Mouse (Mus musculus): ENCODE data around the gene Vamp2.

Gene Vamp2

GRCm38 (mm10) chr11:69110319-69111046, 22.2 kb downstream of the Vamp2 start:
- in situ Hi-C loops (cut with MboI, MseI): no loop called here

GRCm38 (mm10) chr11:69111051-69111810, 22.9 kb downstream of the Vamp2 start:
- in situ Hi-C loops (cut with MboI, MseI): no loop called here

GRCm38 (mm10) chr11:69111865-69112264, 23.6 kb downstream of the Vamp2 start:
- in situ Hi-C loops (cut with MboI, MseI): no loop called here

GRCm38 (mm10) chr11:69114018-69114417, 25.7 kb downstream of the Vamp2 start:
- in situ Hi-C loops (cut with MboI, MseI): no loop called here

- in situ Hi-C loops (cut with MboI, MseI): no loop called here
Observed at GRCm38 (mm10) chr11:69114621-69115020, 26.3 kb downstream of the Vamp2 start.

GRCm38 (mm10) chr11:69116843-69117242, 28.6 kb downstream of the Vamp2 start:
- in situ Hi-C loops (cut with MboI, MseI): no loop called here

GRCm38 (mm10) chr11:69117737-69118695, 29.7 kb downstream of the Vamp2 start:
- in situ Hi-C loops (cut with MboI, MseI): no loop called here

GRCm38 (mm10) chr11:69118765-69119164, 30.5 kb downstream of the Vamp2 start:
- in situ Hi-C loops (cut with MboI, MseI): no loop called here

GRCm38 (mm10) chr11:69119446-69120155, 31.3 kb downstream of the Vamp2 start:
- in situ Hi-C loops (cut with MboI, MseI): loop anchor here (5.0 kb wide), 1 partner anchor 57 kb away; no protein-coding TSS in a partner anchor

- in situ Hi-C loops (cut with MboI, MseI): loop anchor here (5.0 kb wide), 1 partner anchor 58 kb away; no protein-coding TSS in a partner anchor
Observed at GRCm38 (mm10) chr11:69120221-69121000, 32.1 kb downstream of the Vamp2 start, which contains the start of gene Hes7. Gene Hes7, plus strand, starts transcription at chr11:69120404.

- in situ Hi-C loops (cut with MboI, MseI): loop anchor here (5.0 kb wide), 1 partner anchor 59 kb away; no protein-coding TSS in a partner anchor
Observed at GRCm38 (mm10) chr11:69121001-69121740, 32.9 kb downstream of the Vamp2 start.

- in situ Hi-C loops (cut with MboI, MseI): loop anchor here (5.0 kb wide), 1 partner anchor 60 kb away; no protein-coding TSS in a partner anchor
Observed at GRCm38 (mm10) chr11:69121741-69122335, 33.5 kb downstream of the Vamp2 start.

GRCm38 (mm10) chr11:69122336-69122951, 34.2 kb downstream of the Vamp2 start, which contains the start of gene 9130213A22Rik:
Gene 9130213A22Rik, minus strand, starts transcription at chr11:69122589.
- in situ Hi-C loops (cut with MboI, MseI): loop anchor here (5.0 kb wide), 1 partner anchor 60 kb away; no protein-coding TSS in a partner anchor

- in situ Hi-C loops (cut with MboI, MseI): loop anchor here (5.0 kb wide), 1 partner anchor 61 kb away; no protein-coding TSS in a partner anchor
Observed at GRCm38 (mm10) chr11:69123056-69123692, 34.9 kb downstream of the Vamp2 start.

GRCm38 (mm10) chr11:69123693-69124497, 35.6 kb downstream of the Vamp2 start:
- in situ Hi-C loops (cut with MboI, MseI): loop anchor here (5.0 kb wide), 1 partner anchor 62 kb away; no protein-coding TSS in a partner anchor

- in situ Hi-C loops (cut with MboI, MseI): loop anchor here (5.0 kb wide), 1 partner anchor 62 kb away; no protein-coding TSS in a partner anchor
Observed at GRCm38 (mm10) chr11:69124498-69124847, 36.2 kb downstream of the Vamp2 start.

Data from regulatory T cell (primary cell).